Mouse (Mus musculus): ENCODE measurements at regions not wholly inside any gene's neighbourhood (a gene's known extent, or its start where the extent isn't known, plus 50 kb on each side); places are given as distances from the start of the nearest gene placed in this dataset.

DNA sequence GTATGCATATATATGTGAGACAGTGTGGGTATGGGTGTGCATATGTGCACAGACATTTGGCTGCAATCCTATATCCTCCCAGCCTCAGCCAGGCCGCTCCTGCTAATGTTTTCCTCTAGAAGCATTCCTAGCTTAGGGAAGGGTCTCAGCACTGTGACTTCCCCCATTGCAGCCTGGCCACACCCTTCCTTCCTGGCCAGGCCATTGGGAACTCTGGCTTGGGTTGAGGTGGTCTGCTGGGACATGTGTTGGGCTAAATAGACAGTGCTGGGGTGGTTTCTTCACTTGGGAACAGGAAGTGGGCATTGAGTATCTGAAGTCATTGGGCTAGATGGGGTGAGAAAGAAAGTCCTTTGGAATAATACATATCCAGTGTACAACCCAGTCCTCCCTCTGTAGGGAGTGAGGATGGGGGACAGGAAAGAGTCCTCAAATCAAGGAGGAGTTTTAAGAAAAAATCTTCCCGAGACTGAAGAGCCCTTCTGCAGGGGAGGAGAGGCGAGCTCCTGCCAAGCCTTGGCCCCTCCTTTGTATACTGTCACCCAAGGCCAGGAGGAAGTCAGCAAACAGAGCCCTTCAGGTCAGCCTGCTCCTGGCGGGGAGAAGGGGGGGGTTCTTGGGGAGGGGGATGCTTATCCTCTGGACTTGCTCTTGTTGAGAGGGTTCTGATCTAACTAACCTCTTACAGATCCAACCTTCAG lies 116.0 kb upstream of the Zmiz1 start:
- no peak for DNase-seq (ENCODE audit: extremely low spot score in 1 of 2, low spot score in 1 of 2)

DNA sequence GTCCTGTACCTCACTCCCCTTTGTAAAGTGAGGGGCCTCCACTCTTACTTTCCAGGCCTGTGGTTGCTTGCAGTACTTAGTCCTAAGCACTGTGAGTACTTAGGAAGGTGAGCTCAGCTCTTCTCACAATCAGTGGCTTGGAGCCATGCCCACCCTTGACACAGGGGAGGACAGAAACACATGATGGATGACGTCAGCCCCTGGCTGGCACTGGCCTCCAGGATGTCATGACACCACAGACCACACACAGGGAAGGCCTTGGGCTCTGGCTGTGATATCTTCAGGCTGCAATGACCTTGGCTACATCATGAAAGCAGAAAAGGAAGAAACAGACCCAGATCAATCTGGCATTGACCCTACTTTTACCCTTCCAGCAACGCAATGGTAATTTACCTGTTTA lies 113.0 kb upstream of the Zmiz1 start:
- no peak for DNase-seq (ENCODE audit: extremely low spot score in 1 of 2, low spot score in 1 of 2)

- no peak for DNase-seq (ENCODE audit: extremely low spot score in 1 of 2, low spot score in 1 of 2)
Measured at GRCm38 (mm10) chr14:25346813-25347610, 112.0 kb upstream of the Zmiz1 start.

DNA sequence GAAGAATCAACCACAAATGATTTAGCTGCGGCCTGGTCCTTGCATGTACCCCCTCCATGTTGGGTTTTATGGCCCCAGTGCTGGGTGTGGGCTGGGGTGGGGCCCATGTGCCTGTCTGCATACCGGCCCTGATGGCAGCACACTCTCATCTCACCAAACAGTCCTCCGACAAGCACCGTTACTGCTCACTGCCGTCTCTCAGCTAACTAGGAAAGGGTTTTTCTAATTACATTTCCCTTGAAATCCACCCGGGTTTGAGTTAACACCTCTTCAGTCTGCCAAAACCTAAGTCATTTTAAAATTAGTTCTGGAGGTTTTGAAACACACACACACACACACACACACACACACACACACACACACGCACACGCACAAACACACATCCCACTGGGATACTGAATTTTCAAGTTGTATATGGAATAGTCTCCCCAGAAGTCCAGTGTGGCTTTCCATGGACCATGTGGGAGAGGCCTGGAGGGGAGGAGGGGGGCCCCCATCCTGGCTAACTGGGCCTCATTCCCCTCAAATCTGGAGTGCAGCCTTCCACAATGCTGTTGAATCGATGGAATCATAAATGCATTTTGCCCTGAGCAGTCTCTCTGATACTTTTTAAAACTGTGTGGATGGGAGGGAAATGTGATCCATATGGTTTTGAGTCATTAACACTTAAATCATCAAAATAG lies 108.6 kb upstream of the Zmiz1 start:
- no peak for DNase-seq (ENCODE audit: extremely low spot score in 1 of 2, low spot score in 1 of 2)

DNA sequence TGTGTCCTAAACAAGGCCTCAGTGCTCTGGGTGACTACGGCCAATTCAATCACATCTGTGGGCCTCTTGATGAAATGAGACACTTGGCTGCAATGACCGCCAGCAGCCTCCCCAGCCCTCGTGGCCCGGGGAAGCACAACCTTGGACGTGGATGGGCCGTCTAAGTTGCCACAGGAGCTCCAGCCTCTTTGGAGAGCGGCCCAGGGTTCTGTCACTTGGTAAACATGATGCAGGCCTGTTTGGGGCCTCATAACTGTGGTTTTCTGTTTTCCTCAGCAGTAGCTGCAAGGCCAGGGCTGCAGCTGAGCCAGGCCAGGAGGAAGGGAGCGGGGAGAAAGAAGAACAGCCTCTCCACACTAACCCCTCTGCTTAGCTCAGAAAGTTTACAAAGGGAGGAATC lies 105.2 kb upstream of the Zmiz1 start:
- DNase-seq (ENCODE audit: extremely low spot score in 1 of 2, low spot score in 1 of 2): no peak

GRCm38 (mm10) chr14:25354288-25354850 lies 104.6 kb upstream of the Zmiz1 start:
- DNase-seq (ENCODE audit: extremely low spot score in 1 of 2, low spot score in 1 of 2): no peak

DNA sequence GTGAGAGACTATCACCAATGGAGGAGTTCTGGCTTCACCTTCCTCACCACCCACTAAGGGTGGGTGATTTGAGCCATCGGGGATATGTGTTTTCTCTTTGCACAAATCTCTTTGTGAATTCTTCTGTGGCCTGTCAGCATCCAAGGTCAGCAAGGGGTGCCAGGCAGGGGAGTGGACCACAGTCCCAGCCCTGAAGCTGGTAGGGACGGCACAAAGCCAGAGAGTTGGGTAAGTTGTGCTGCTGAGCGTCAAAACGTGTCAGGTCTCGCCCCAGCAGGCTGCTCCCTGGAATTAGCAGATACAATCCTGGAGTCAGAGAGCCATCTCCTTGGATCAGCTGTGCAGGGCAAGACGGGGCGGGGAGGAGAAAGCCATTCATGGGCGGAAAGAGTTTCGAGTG lies 101.2 kb upstream of the Zmiz1 start:
- DNase-seq (ENCODE audit: extremely low spot score in 1 of 2, low spot score in 1 of 2): no peak

DNA sequence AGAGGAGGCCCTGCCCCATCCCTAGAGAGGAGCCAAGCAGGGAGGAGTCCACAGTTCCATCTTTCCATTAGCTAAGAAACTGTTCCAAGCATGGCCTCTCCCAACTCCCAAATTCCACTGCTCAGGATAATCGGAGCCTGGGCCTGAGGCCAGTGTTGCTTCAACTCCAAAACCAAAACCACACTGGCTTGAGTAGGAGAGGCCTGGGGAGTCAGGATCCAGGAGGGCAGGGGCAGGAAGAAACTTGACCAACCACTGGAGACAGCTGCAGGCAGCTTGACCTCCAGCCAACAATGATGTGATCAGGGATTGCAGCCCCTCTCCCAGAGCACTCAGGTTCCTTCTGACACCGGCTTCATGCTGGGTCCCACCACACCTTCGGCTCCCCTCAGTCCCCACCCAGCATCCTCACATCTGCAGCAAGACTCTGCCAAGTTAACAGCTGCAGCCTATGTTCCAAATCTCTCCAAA lies 99.1 kb upstream of the Zmiz1 start:
- no peak for DNase-seq (ENCODE audit: extremely low spot score in 1 of 2, low spot score in 1 of 2)

GRCm38 (mm10) chr14:25360726-25361125 lies 98.3 kb upstream of the Zmiz1 start:
- no peak for DNase-seq (ENCODE audit: extremely low spot score in 1 of 2, low spot score in 1 of 2)

- DNase-seq (ENCODE audit: extremely low spot score in 1 of 2, low spot score in 1 of 2): no peak
Measured at GRCm38 (mm10) chr14:25361129-25361528, 97.9 kb upstream of the Zmiz1 start.

- DNase-seq (ENCODE audit: extremely low spot score in 1 of 2, low spot score in 1 of 2): no peak
Measured at GRCm38 (mm10) chr14:25362771-25363170, 96.2 kb upstream of the Zmiz1 start.

- no peak for DNase-seq (ENCODE audit: extremely low spot score in 1 of 2, low spot score in 1 of 2)
Measured at GRCm38 (mm10) chr14:25365226-25365800, 93.7 kb upstream of the Zmiz1 start.

GRCm38 (mm10) chr14:25366009-25366408 lies 93.0 kb upstream of the Zmiz1 start:
- DNase-seq (ENCODE audit: extremely low spot score in 1 of 2, low spot score in 1 of 2): peak in 1 of 2 experiments; percentile 31

DNA sequence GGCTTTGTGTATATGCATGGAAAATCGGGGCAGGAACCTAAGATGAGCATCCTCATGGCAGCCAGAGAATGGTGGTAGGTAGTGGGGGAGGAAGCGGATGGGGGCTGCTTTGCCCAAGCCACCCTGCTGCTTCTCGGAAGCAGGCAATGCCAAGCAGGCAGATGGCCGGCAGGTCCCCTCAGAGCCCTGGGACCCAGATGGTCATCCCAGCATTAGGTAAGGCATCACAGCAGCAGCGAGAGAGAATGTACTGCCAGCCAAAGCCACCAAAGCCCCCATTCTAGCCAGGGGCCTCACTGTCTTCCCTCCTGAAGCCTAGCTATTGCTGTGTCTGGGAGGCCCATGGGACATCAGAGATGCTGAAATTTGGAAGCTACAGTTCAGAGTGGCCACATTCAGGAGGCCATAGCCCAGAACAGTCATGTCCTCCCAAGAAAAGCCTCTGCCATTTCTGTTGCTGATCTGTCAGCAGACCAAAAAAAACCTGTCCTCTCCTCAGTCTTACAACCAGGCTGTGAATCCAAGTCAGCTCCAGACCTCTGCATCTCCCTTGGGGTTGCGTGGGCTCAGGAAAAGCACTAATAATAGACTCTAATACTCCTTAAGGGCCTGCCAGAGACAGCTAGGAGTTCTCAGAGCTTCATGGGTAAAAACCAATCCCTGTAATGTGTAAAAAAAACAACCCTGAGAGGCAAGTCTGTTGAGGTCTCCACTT lies 88.5 kb upstream of the Zmiz1 start:
- DNase-seq (ENCODE audit: extremely low spot score in 1 of 2, low spot score in 1 of 2): no peak

GRCm38 (mm10) chr14:25371021-25371400 lies 88.0 kb upstream of the Zmiz1 start:
- DNase-seq (ENCODE audit: extremely low spot score in 1 of 2, low spot score in 1 of 2): no peak

DNA sequence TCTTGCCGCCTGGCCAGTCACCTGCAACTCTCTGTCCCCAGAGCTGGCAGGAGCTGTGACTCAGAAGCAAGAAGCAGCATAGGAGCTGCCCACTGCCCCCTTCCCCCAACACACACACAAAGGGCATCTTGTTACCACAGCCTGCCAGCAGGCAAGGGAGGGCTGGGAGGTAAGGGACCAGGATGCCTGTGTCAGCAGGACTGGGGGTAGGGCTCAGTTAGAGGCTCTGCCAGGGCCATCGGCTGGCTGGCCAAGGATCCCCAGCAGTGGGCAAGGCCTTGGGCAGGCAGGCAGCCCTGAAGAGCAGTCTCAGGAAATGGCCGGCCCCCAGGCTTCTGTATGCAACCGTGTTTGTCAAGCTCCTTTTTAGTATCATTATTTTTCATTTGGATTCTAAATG lies 87.3 kb upstream of the Zmiz1 start:
- no peak for DNase-seq (ENCODE audit: extremely low spot score in 1 of 2, low spot score in 1 of 2)

DNA sequence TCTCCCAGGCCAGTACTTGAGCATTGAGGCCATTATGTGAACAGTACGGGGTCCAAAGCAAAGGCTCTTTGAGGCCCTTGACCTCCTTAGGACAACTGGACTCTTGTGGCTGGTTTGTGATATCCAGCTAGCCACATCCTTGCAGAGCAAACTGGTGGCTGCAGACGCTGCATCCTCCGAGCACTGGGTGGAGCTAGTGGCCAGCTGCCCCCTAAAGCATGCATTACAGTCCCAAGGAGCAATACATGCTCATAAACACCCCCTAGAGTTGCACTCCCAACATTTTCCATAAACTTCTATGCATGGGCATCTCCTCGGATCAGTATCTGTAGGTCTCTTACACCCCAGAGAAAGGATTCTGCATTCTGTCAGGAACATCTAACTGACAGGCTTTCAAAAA lies 86.4 kb upstream of the Zmiz1 start:
- DNase-seq (ENCODE audit: extremely low spot score in 1 of 2, low spot score in 1 of 2): no peak

- DNase-seq (ENCODE audit: extremely low spot score in 1 of 2, low spot score in 1 of 2): no peak
Measured at GRCm38 (mm10) chr14:25373167-25373566, 85.8 kb upstream of the Zmiz1 start.

- no peak for DNase-seq (ENCODE audit: extremely low spot score in 1 of 2, low spot score in 1 of 2)
Measured at GRCm38 (mm10) chr14:25375001-25375400, 84.0 kb upstream of the Zmiz1 start.

DNA sequence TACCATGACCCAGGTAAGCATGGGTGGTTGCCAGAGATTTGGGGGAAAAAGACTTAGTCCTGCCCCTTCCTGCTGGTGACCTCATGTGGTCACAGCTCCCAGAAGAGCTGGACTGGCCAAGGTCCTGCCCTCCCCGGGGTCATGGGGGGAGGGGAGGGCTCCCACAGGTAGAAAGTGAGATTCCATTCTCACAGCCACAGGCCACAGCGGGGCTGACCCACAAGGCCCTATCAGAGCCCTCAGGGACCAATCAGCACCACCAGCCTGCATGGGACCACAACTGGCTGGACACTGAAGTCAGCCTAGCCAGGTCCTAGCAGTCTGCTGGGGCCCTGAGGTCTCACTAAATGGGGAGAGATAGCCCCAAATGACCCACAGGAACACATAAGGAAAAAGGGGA lies 81.9 kb upstream of the Zmiz1 start:
- DNase-seq (ENCODE audit: extremely low spot score in 1 of 2, low spot score in 1 of 2): no peak
